Mouse (Mus musculus) neural tube, embryonic 15.5 days (tissue): ENCODE results near the gene Ccdc51. TPM values are rescaled to one million over a fixed set of nuclear protein-coding genes. Genes with fewer than 3 reads are reported as not detected.

Source experiments
- ATAC-seq: fragments of 200-750 bp; cut with Nextera tagmentation; 2 replicates; pipeline ENCODE4 v1.8.0; 2017; ENCODE audit warnings: mild to moderate bottlenecking, moderate TSS enrichment, moderate library complexity; ENCODE audit not compliant: low FRiP score
- H3K27ac ChIP-seq: fragments of 300-500 bp; sonication (generic); replicated peaks from 2 replicates; pipeline ENCODE4 v1.5.1; 2015; ENCODE audit warnings: mild to moderate bottlenecking, inconsistent platforms
- H3K27me3 ChIP-seq: fragments of 300-500 bp; sonication (generic); replicated peaks from 2 replicates; pipeline ENCODE4 v1.6.1; 2015; ENCODE audit warnings: inconsistent platforms
- H3K36me3 ChIP-seq: fragments of 300-500 bp; sonication (generic); 2 replicates; pipeline ENCODE4 v1.6.1; 2015; ENCODE audit warnings: inconsistent platforms
- H3K4me1 ChIP-seq: fragments of 300-500 bp; sonication (generic); 2 replicates; pipeline ENCODE4 v1.6.1; 2015; ENCODE audit warnings: inconsistent platforms
- H3K4me2 ChIP-seq: fragments of 300-500 bp; sonication (generic); 2 replicates; pipeline ENCODE4 v1.6.1; 2015; ENCODE audit warnings: inconsistent platforms, mild to moderate bottlenecking, moderate library complexity
- H3K4me3 ChIP-seq: fragments of 300-500 bp; sonication (generic); replicated peaks from 2 replicates; pipeline ENCODE4 v1.5.1; 2015; ENCODE audit warnings: mild to moderate bottlenecking, inconsistent platforms
- H3K9ac ChIP-seq: fragments of 300-500 bp; sonication (generic); replicated peaks from 2 replicates; pipeline ENCODE4 v1.6.1; 2015; ENCODE audit warnings: mild to moderate bottlenecking, inconsistent platforms
- H3K9me3 ChIP-seq: fragments of 300-500 bp; sonication (generic); replicated peaks from 2 replicates; pipeline ENCODE4 v1.6.1; 2016; ENCODE audit warnings: inconsistent platforms
- WGBS: fragments of 180-500 bp; shearing (Covaris S2); methylation state at CpG from one replicate; pipeline ENCODE4 v1.1.7; 2015; ENCODE audit warnings: mixed read lengths; 5-methylcytosine and 5-hydroxymethylcytosine counted together
- polyA plus RNA-seq: library from polyadenylated mRNA; unstranded; fragments of >200 nt; fragmentation: Nextera tagmentation; extraction: Ambion mirVana; gene quantifications from 2 replicates; pipeline ENCODE4 v1.2.1, GENCODE M21; 2015

Gene Ccdc51
- polyA plus RNA-seq, 1 experiment from 2014 or later: 12.2 TPM

- Histone ChIP-seq H3K9ac (peak overlapping the region; percentile 33; the same call in 1 of the 2 replicates), H3K9me3 (no peaks in the 10 kb centered on the region), H3K4me2 (peak overlapping the region; percentile 56; the same call in 1 of the 2 replicates), H3K4me3 (peak overlapping the region; percentile 35; the same call in 1 of the 2 replicates), H3K27me3 (no peaks in the 10 kb centered on the region), H3K4me1 (peaks cover 33% of the 10 kb centered on the region), H3K27ac (0 out of 2 replicates have a peak overlapping the region, but pooled peaks have one; percentile 83), H3K36me3 (peaks cover 45% of the 10 kb centered on the region)
- no peak for ATAC-seq
- 94% methylated on average over 19 of the region's 19 CpGs for WGBS
These were observed 24.1 kb upstream of the Ccdc51 start for GRCm38 (mm10) chr9:109058006-109058765.

DNA sequence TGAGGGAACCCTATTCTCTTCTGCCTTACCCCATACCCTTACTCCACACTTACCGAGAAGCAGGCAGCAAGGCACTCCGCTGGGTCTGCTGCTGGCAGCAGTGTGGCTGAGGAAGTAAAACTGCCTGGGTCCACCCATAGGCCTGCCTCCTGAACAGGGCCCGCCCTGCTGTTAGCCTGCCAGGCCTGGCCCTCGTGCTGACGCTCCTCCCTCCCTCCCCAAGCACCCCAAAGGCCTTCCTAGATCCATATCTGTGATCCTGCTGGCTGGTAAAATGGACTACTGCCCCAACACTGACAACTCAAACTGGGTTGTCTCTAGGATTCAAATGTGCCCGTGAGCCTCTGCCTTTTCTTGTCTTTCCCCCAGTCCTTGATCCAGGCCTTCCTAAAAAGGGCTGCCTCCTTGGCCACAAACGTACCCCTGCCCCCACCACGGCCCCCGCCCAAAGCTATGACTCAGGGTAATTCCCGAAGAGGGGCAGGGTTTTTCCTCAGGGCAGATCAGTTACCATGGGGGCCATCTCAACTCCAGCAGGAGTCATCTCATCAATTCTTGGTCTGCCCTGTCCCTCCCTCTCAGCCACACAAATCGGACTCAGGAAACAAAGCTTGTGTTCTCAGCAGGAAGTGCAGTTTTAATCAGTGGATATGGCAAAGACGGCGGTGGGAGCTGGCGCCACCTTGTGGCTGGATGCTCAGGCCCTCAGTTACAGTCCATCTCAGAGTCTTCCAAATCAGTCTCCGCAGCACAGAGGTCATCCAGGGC is 23.0 kb upstream of the Ccdc51 start, which contains the start of gene Trex1:
Trex1 (minus strand) TSS at position 599 of the 768 bp plus-strand sequence.
- no peaks in the 10 kb centered on the region for H3K27me3 ChIP-seq
- ATAC-seq: peak; percentile 64
- H3K36me3 ChIP-seq: peaks cover 56% of the 10 kb centered on the region
- peak within 1 kb of the TSS; percentile 33 for H3K9ac ChIP-seq
- peaks cover 33% of the 10 kb centered on the region for H3K4me1 ChIP-seq
- H3K9me3 ChIP-seq: no peaks in the 10 kb centered on the region
- peak within 1 kb of the TSS; percentile 83 for H3K27ac ChIP-seq
- peak within 1 kb of the TSS; percentile 35 for H3K4me3 ChIP-seq
- H3K4me2 ChIP-seq: peak within 1 kb of the TSS; percentile 56
- WGBS: 22% methylated on average over 15 of the region's 15 CpGs

DNA sequence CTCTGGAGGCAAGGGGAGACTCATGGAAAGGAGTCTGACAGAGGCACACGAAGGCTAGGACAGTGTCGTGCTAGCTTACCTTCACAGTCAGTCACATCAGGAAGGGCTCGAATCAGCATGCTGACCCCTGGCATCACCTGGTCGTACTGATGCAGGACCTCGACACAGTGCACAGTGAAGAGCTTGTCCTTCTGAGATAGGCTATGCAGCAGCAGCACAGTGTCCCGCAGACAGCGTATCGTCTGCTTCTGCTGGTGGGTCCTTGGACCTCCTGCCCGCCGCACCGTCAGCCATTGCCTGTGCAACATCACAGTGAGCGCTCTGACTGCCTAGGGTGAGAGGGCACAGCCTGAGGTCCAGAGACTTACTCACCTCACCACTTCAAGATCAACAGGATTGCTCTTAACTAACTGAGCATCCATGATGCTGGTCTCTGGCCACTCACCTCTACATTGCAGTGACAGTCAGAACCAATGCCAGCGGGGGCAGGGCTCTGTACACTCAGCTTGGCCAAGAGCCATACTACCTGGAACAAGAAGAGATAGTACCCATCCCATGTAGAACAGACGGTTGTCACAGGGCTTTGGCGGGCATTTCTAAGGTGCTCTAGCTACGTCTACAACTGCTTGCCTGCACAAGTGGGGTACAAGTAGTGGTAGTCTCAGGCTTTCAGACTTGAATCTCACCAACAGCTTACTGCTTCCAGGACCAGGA is 22.0 kb upstream of the Ccdc51 start:
- no peak overlapping the region for H3K4me2 ChIP-seq
- H3K9ac ChIP-seq: no peak overlapping the region
- H3K4me1 ChIP-seq: peaks cover 24% of the 10 kb centered on the region
- H3K9me3 ChIP-seq: no peaks in the 10 kb centered on the region
- no peak for ATAC-seq
- peaks cover 67% of the 10 kb centered on the region for H3K36me3 ChIP-seq
- H3K27ac ChIP-seq: peak overlapping the region; percentile 83; the same call in 1 of the 2 replicates
- WGBS: 92% methylated on average over 16 of the region's 16 CpGs
- H3K4me3 ChIP-seq: no peak overlapping the region
- no peaks in the 10 kb centered on the region for H3K27me3 ChIP-seq

GRCm38 (mm10) chr9:109060898-109061295 is 21.4 kb upstream of the Ccdc51 start:
- no peaks in the 10 kb centered on the region for H3K27me3 ChIP-seq
- peaks cover 20% of the 10 kb centered on the region for H3K4me1 ChIP-seq
- H3K4me2 ChIP-seq: no peak overlapping the region
- no peak overlapping the region for H3K9ac ChIP-seq
- no peak overlapping the region for H3K27ac ChIP-seq
- peaks cover 72% of the 10 kb centered on the region for H3K36me3 ChIP-seq
- H3K4me3 ChIP-seq: no peak overlapping the region
- H3K9me3 ChIP-seq: no peaks in the 10 kb centered on the region
- ATAC-seq: no peak
- WGBS: 91% methylated on average over 5 of the region's 5 CpGs

GRCm38 (mm10) chr9:109068095-109068735 is 14.1 kb upstream of the Ccdc51 start:
- ATAC-seq: no peak
- Histone ChIP-seq H3K27ac (no peak overlapping the region), H3K4me1 (peaks cover 15% of the 10 kb centered on the region), H3K27me3 (no peaks in the 10 kb centered on the region), H3K4me2 (no peak overlapping the region), H3K9me3 (no peaks in the 10 kb centered on the region), H3K9ac (no peak overlapping the region), H3K4me3 (no peak overlapping the region), H3K36me3 (peaks cover 84% of the 10 kb centered on the region)
- 96% methylated on average over 3 of the region's 3 CpGs for WGBS

DNA sequence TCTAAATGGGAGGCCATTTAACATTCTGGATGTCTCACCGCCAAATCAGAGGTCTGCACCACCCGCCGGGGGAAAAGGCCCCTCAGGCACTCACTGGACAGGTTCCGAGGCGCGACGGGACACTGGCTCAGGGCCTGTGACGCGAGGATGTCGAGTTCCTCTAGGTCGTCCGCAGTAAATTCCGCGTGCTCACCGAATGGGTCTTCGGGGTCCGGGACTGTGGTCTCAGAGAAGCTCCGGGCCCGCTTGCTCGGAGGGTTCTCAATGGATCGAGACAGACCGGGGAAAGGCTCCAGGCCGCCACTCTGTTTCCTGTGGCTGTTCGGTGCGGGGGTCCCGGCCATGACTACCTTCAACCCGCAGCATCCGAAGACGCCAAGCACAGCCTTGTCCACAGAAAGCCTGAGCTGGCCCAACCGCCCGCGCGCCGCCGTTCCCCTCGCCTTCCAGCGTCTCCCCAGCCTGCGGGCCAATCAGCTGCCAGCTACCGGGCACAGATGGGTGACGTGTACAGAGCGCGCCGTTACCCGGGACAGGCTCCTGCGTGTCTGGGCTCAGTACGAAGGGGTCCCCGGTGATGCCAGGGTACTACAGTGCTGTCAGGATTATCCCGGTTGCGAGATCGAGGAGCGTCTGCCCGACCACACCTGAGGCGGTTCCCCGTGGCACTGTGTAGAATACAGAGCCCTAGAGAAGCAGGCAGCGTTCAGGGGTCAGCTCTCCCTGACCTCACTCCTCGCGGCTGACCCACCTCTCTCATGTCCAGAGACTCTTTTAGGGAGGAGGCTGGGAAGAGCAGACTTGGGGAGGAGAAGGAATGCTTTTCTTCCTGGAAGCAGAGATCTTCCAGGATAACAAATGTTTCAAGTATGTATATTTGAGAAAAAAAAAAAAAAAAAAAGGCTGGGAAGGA is 8.4 kb upstream of the Ccdc51 start, which contains the start of gene Atrip:
Atrip (minus strand) TSS at position 464 of the 913 bp plus-strand sequence.
- under 1% methylated on average over 57 of the region's 57 CpGs for WGBS

DNA sequence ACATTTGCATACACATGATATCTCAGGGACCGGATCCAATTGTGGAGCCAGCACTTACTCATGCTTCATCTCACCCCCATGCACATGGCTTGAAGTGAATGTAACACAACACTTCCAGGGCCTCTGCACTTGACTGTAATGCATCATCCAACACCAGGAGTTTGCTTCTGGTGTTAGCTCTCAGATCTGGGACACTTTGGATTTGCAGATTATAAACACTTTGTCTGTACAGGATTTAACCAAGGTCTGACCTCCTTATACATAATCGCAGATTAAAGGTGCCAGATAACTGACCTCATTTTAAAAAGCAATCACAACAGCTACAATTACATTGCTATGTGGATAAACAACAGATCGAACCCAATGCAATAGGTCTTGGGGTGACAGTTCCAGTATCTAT is 1.8 kb upstream of the Ccdc51 start:
- H3K9ac ChIP-seq: no peak overlapping the region
- no peaks in the 10 kb centered on the region for H3K9me3 ChIP-seq
- no peak overlapping the region for H3K4me3 ChIP-seq
- no peak overlapping the region for H3K4me2 ChIP-seq
- ATAC-seq: no peak
- H3K36me3 ChIP-seq: peaks cover 22% of the 10 kb centered on the region
- peaks cover 28% of the 10 kb centered on the region for H3K4me1 ChIP-seq
- no peaks in the 10 kb centered on the region for H3K27me3 ChIP-seq
- H3K27ac ChIP-seq: no peak overlapping the region
- 96% methylated on average over 3 of the region's 3 CpGs for WGBS

More for the DNA sequence above, 8.4 kb upstream of the Ccdc51 start, which contains the start of gene Atrip:
- Histone ChIP-seq H3K9me3 (no peaks in the 10 kb centered on the region), H3K4me3 (peak within 1 kb of the TSS; percentile 90), H3K36me3 (peaks cover 40% of the 10 kb centered on the region), H3K9ac (peak within 1 kb of the TSS; percentile 93), H3K4me2 (peak within 1 kb of the TSS; percentile 93), H3K27me3 (no peaks in the 10 kb centered on the region), H3K27ac (peak within 1 kb of the TSS; percentile 86), H3K4me1 (peaks cover 27% of the 10 kb centered on the region)
- ATAC-seq: peak; percentile 96

DNA sequence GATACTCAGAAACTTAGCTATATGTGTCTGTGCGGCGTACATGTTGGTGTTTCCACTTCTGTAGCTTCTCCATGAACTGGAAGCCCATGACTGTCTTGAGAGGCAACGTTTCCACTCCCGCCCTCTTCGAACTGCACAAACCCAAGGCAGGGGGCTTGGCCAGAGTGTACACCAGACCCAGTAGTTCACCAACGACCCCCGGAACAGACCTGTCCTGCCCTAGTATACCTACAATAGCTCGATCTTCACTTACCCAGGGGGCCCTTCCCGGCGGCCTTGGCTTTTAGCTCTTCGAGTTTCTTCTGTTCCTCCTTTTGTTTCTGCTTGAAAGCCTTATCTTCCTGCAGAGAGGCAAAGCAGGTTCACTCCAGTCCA is 557 bp upstream of the Ccdc51 start:
- H3K27me3 ChIP-seq: no peaks in the 10 kb centered on the region
- peak overlapping the region; percentile 87 for H3K9ac ChIP-seq
- 5% methylated on average over 11 of the region's 11 CpGs for WGBS
- peak; percentile 35; the same call in 1 of the 2 replicates for ATAC-seq
- peak overlapping the region; percentile 67 for H3K4me2 ChIP-seq
- H3K27ac ChIP-seq: peak overlapping the region; percentile 80
- no peaks in the 10 kb centered on the region for H3K9me3 ChIP-seq
- peaks cover 28% of the 10 kb centered on the region for H3K4me1 ChIP-seq
- H3K36me3 ChIP-seq: peaks cover 22% of the 10 kb centered on the region
- H3K4me3 ChIP-seq: peak overlapping the region; percentile 82

GRCm38 (mm10) chr9:109084922-109085321 is 2.6 kb downstream of the Ccdc51 start:
- Histone ChIP-seq H3K9ac (no peak overlapping the region), H3K4me2 (no peak overlapping the region), H3K27ac (no peak overlapping the region), H3K4me1 (peaks cover 31% of the 10 kb centered on the region), H3K9me3 (no peaks in the 10 kb centered on the region), H3K4me3 (no peak overlapping the region), H3K27me3 (no peaks in the 10 kb centered on the region), H3K36me3 (peaks cover 13% of the 10 kb centered on the region)
- no peak for ATAC-seq
- WGBS: 20% methylated on average over 2 of the region's 2 CpGs

DNA sequence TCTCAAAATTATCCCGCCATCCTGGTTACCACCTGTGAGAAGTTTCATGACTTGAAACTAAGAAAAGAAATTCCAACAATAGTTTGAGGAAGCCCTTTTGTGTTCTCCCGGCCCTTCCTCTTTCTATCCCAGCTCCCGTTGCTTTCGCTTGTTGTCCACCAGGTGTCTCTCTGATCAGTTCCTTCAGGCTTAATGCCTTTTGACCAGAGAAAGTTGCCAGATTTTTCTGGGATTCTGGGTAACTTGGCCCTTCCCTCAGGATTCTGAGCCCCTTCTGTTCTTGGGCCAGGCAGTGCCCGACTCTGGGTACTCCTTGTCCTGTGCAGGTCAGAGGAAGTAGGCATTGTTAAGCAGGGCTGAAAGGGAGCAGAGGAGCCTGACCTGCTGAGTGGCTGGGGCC is 5.7 kb downstream of the Ccdc51 start:
- Histone ChIP-seq H3K4me3 (no peak overlapping the region), H3K27ac (no peak overlapping the region), H3K4me1 (peaks cover 11% of the 10 kb centered on the region), H3K36me3 (peaks cover 26% of the 10 kb centered on the region), H3K4me2 (no peak overlapping the region), H3K9ac (no peak overlapping the region), H3K9me3 (no peaks in the 10 kb centered on the region), H3K27me3 (no peaks in the 10 kb centered on the region)
- WGBS: 20% methylated on average over 5 of the region's 5 CpGs
- ATAC-seq: no peak
